ENCODE assay signal across 28 mouse cellular contexts in genomic region chr8:77343335-77343734, GRCm38 (mm10).
DNase-seq lines count a peak whose midpoint lies in the region; ATAC-seq and TF ChIP-seq lines count a peak whose summit lies in the region.
"Had no signal": no experiment of that assay in that cellular context is flagged by ENCODE, and none has a peak within 500 bp of the region (broad histone marks: within the 10 kb centered on the region; RNA-seq: fewer than 3 reads in every experiment).

No protein-coding gene starts in this region.

- no peak overlapping the region for H3K4me3 ChIP-seq in forebrain, postnatal 0 days (ENCODE audit: low read depth, low read length)
- H3K4me3 ChIP-seq in forebrain, embryonic 11.5 days (ENCODE audit: low read depth, low read length), result no peak overlapping the region
- no peak overlapping the region for H3K4me3 ChIP-seq in kidney, adult 2 months (ENCODE audit: insufficient read depth, low read depth, low read length)
- no peak overlapping the region for H3K4me3 ChIP-seq in lung, postnatal 0 days (ENCODE audit: low read depth, low read length)
- no peak overlapping the region for H3K4me3 ChIP-seq in stomach, postnatal 0 days (ENCODE audit: low read depth, low read length)
- H3K4me3 ChIP-seq in forebrain, embryonic 13.5 days, result no peak overlapping the region
- H3K4me3 ChIP-seq: embryonic facial prominence, embryonic 10.5 days; embryonic facial prominence, embryonic 15.5 days; heart, embryonic 10.5 days; heart, embryonic 15.5 days; intestine, embryonic 15.5 days; kidney, embryonic 15.5 days; limb, embryonic 12.5 days; liver, embryonic 15.5 days; megakaryocyte, embryonic 14.5 days; midbrain, embryonic 13.5 days had no signal

- 93% methylated on average over 3 of the region's 3 CpGs for WGBS in forebrain, postnatal 0 days
- WGBS in forebrain, embryonic 11.5 days, result 90% methylated on average over 3 of the region's 3 CpGs
- WGBS in kidney, adult 2 months, result 83% methylated on average over 3 of the region's 3 CpGs
- WGBS in lung, postnatal 0 days, result 88% methylated on average over 3 of the region's 3 CpGs
- 92% methylated on average over 3 of the region's 3 CpGs for WGBS in stomach, postnatal 0 days
- 96% methylated on average over 3 of the region's 3 CpGs for WGBS in forebrain, embryonic 13.5 days

- TF ChIP-seq EP300 in lung, postnatal 0 days (IDR thresholded peaks at IDR 0.05), result no peak
- no peak for TF ChIP-seq EP300 in stomach, postnatal 0 days (optimal IDR thresholded peaks at IDR 0.05)

- H3K27ac ChIP-seq in forebrain, postnatal 0 days (ENCODE audit: low read depth, low read length), result no peak overlapping the region
- no peak overlapping the region for H3K27ac ChIP-seq in forebrain, embryonic 11.5 days (ENCODE audit: low read depth, low read length)
- H3K27ac ChIP-seq in kidney, adult 2 months (ENCODE audit: insufficient read depth, low read depth, low read length), result no peak overlapping the region
- no peak overlapping the region for H3K27ac ChIP-seq in lung, postnatal 0 days (ENCODE audit: low read length)
- H3K27ac ChIP-seq in stomach, postnatal 0 days (replicated peaks), result no peak overlapping the region
- no peak overlapping the region for H3K27ac ChIP-seq in forebrain, embryonic 13.5 days
- H3K27ac ChIP-seq: embryonic facial prominence, embryonic 10.5 days; embryonic facial prominence, embryonic 15.5 days; heart, embryonic 10.5 days; heart, embryonic 15.5 days; intestine, embryonic 15.5 days; kidney, embryonic 15.5 days; limb, embryonic 12.5 days; liver, embryonic 15.5 days; midbrain, embryonic 13.5 days had no signal

- no peak for ATAC-seq in forebrain, postnatal 0 days
- ATAC-seq in forebrain, embryonic 11.5 days (replicated peaks; ENCODE audit: low FRiP score), result no peak
- no peak for ATAC-seq in lung, postnatal 0 days
- ATAC-seq in stomach, postnatal 0 days (ENCODE audit: low FRiP score, low TSS enrichment), result no peak
- no peak for ATAC-seq in forebrain, embryonic 13.5 days
- ATAC-seq: activated CD4-positive, CD25-positive, alpha-beta regulatory T cell, adult 4 months; forebrain, embryonic 14.5 days; hindbrain, embryonic 16.5 days; intestine, embryonic 15.5 days; midbrain, embryonic 13.5 days had no signal

- no peak for DNase-seq in forebrain, postnatal 0 days
- DNase-seq in forebrain, embryonic 11.5 days (ENCODE audit: low spot score), result no peak
- peak; percentile 43 for DNase-seq in kidney, adult 2 months
- DNase-seq in kidney, adult 8-10 months, result no peak
- DNase-seq in lung, postnatal 0 days (ENCODE audit: low spot score), result no peak
- no peak for DNase-seq in lung, postnatal 4 days
- no peak for DNase-seq in stomach, postnatal 0 days (ENCODE audit: low spot score)
- DNase-seq: adrenal gland, adult 8-10 months; cerebellum, adult 2 months; cerebellum, postnatal 14 days; gastrocnemius, postnatal 10 days; layer of hippocampus, adult 9-11 months; lung, embryonic 14.5 days; thymus, postnatal 4 days had no signal

- no peaks in the 10 kb centered on the region for H3K27me3 ChIP-seq in forebrain, postnatal 0 days (ENCODE audit: insufficient read depth, low read length)
- H3K27me3 ChIP-seq in forebrain, embryonic 11.5 days (ENCODE audit: control insufficient read depth, insufficient read depth, low read length), result no peaks in the 10 kb centered on the region
- no peaks in the 10 kb centered on the region for H3K27me3 ChIP-seq in kidney, adult 2 months (replicated peaks; ENCODE audit: control insufficient read depth, insufficient read depth, low read length)
- no peaks in the 10 kb centered on the region for H3K27me3 ChIP-seq in lung, postnatal 0 days (replicated peaks; ENCODE audit: insufficient read depth, low read length)
- H3K27me3 ChIP-seq in stomach, postnatal 0 days (ENCODE audit: control insufficient read depth, insufficient read depth, low read length), result no peaks in the 10 kb centered on the region
- no peaks in the 10 kb centered on the region for H3K27me3 ChIP-seq in forebrain, embryonic 13.5 days
- H3K27me3 ChIP-seq: embryonic facial prominence, embryonic 15.5 days; heart, embryonic 15.5 days; intestine, embryonic 15.5 days; kidney, embryonic 15.5 days; limb, embryonic 12.5 days; liver, embryonic 15.5 days; megakaryocyte, embryonic 14.5 days; midbrain, embryonic 13.5 days had no signal

- peak; percentile 45 for TF ChIP-seq CTCF in forebrain, postnatal 0 days (IDR thresholded peaks at IDR 0.05; ENCODE audit: low read depth)
- no peak for TF ChIP-seq CTCF in kidney, adult 2 months (conservative IDR thresholded peaks at IDR 0.05; ENCODE audit: insufficient read depth, insufficient read length, low read depth, low read length)
- TF ChIP-seq CTCF in lung, postnatal 0 days (IDR thresholded peaks at IDR 0.05), result peak; percentile 22; the same call in 1 of the 2 replicates
- TF ChIP-seq CTCF in stomach, postnatal 0 days (IDR thresholded peaks at IDR 0.05; ENCODE audit: low read depth), result peak; percentile 42

- no peak overlapping the region for H3K4me2 ChIP-seq in forebrain, postnatal 0 days (ENCODE audit: low read depth)
- H3K4me2 ChIP-seq in forebrain, embryonic 11.5 days (ENCODE audit: low read depth, low read length, severe bottlenecking), result no peak overlapping the region
- H3K4me2 ChIP-seq in lung, postnatal 0 days (replicated peaks; ENCODE audit: low read depth, low read length), result no peak overlapping the region
- no peak overlapping the region for H3K4me2 ChIP-seq in stomach, postnatal 0 days (replicated peaks; ENCODE audit: low read depth)
- H3K4me2 ChIP-seq in forebrain, embryonic 13.5 days, result no peak overlapping the region
- H3K4me2 ChIP-seq: embryonic facial prominence, embryonic 15.5 days; heart, embryonic 15.5 days; intestine, embryonic 15.5 days; kidney, embryonic 15.5 days; limb, embryonic 12.5 days; liver, embryonic 15.5 days; lung, embryonic 14.5 days; midbrain, embryonic 13.5 days had no signal

- H3K9ac ChIP-seq in forebrain, postnatal 0 days, result no peak overlapping the region
- no peak overlapping the region for H3K9ac ChIP-seq in forebrain, embryonic 11.5 days (ENCODE audit: low read length)
- no peak overlapping the region for H3K9ac ChIP-seq in lung, postnatal 0 days (replicated peaks; ENCODE audit: low read depth)
- no peak overlapping the region for H3K9ac ChIP-seq in stomach, postnatal 0 days (ENCODE audit: low read length)
- no peak overlapping the region for H3K9ac ChIP-seq in forebrain, embryonic 13.5 days
- H3K9ac ChIP-seq: embryonic facial prominence, embryonic 15.5 days; heart, embryonic 15.5 days; intestine, embryonic 15.5 days; kidney, embryonic 15.5 days; limb, embryonic 12.5 days; liver, embryonic 15.5 days; lung, embryonic 14.5 days; midbrain, embryonic 13.5 days had no signal

- H3K4me1 ChIP-seq in forebrain, postnatal 0 days (ENCODE audit: insufficient read depth), result no peaks in the 10 kb centered on the region
- H3K4me1 ChIP-seq in forebrain, embryonic 11.5 days (replicated peaks; ENCODE audit: control insufficient read depth, insufficient read depth, low read length), result no peaks in the 10 kb centered on the region
- no peaks in the 10 kb centered on the region for H3K4me1 ChIP-seq in kidney, adult 2 months (ENCODE audit: control insufficient read depth, insufficient read depth, low read length)
- H3K4me1 ChIP-seq in lung, postnatal 0 days (ENCODE audit: insufficient read depth, low read depth, low read length), result no peaks in the 10 kb centered on the region
- H3K4me1 ChIP-seq in stomach, postnatal 0 days (replicated peaks; ENCODE audit: control insufficient read depth, insufficient read depth), result no peaks in the 10 kb centered on the region
- H3K4me1 ChIP-seq in forebrain, embryonic 13.5 days, result peaks cover 12% of the 10 kb centered on the region; the same call in 1 of the 2 replicates
- H3K4me1 ChIP-seq: intestine, embryonic 15.5 days; liver, embryonic 15.5 days had no signal

- no peaks in the 10 kb centered on the region for H3K36me3 ChIP-seq in forebrain, postnatal 0 days (ENCODE audit: insufficient read depth)
- H3K36me3 ChIP-seq in forebrain, embryonic 11.5 days (ENCODE audit: control insufficient read depth, insufficient read depth, low read length), result no peaks in the 10 kb centered on the region
- 0 out of 2 replicates have a peak, but pooled peaks cover 2% of the 10 kb centered on the region for H3K36me3 ChIP-seq in kidney, adult 2 months (ENCODE audit: control insufficient read depth, insufficient read depth, low read length)
- peaks cover 4% of the 10 kb centered on the region; the same call in 1 of the 2 replicates for H3K36me3 ChIP-seq in lung, postnatal 0 days (ENCODE audit: insufficient read depth, low read length)
- peaks cover 7% of the 10 kb centered on the region; the same call in 1 of the 2 replicates for H3K36me3 ChIP-seq in stomach, postnatal 0 days (ENCODE audit: control insufficient read depth, insufficient read depth, low read length)
- no peaks in the 10 kb centered on the region for H3K36me3 ChIP-seq in forebrain, embryonic 13.5 days (ENCODE audit: poor library complexity, severe bottlenecking)
- H3K36me3 ChIP-seq: liver, embryonic 15.5 days; midbrain, embryonic 13.5 days had no signal

- no peak for TF ChIP-seq POLR2A in kidney, adult 2 months (IDR thresholded peaks at IDR 0.05; ENCODE audit: low read depth, low read length)

- no peaks in the 10 kb centered on the region for H3K9me3 ChIP-seq in forebrain, postnatal 0 days (ENCODE audit: low read length)
- H3K9me3 ChIP-seq in forebrain, embryonic 11.5 days (ENCODE audit: control insufficient read depth, low read length), result no peaks in the 10 kb centered on the region
- H3K9me3 ChIP-seq in lung, postnatal 0 days (ENCODE audit: low read length), result no peaks in the 10 kb centered on the region
- H3K9me3 ChIP-seq in stomach, postnatal 0 days (ENCODE audit: control insufficient read depth, low read length), result no peaks in the 10 kb centered on the region
- H3K9me3 ChIP-seq in forebrain, embryonic 13.5 days (replicated peaks), result no peaks in the 10 kb centered on the region
- H3K9me3 ChIP-seq: embryonic facial prominence, embryonic 10.5 days; embryonic facial prominence, embryonic 15.5 days; heart, embryonic 10.5 days; heart, embryonic 15.5 days; intestine, embryonic 15.5 days; kidney, embryonic 15.5 days; limb, embryonic 12.5 days; liver, embryonic 15.5 days; megakaryocyte, embryonic 14.5 days; midbrain, embryonic 13.5 days had no signal
